Mouse (Mus musculus) ES-Bruce4 (cell line): ENCODE results near the gene L2hgdh.

Source experiments
- CTCF ChIP-seq: IDR thresholded peaks from one replicate; pipeline ENCODE4 v1.8.1; 2011; ENCODE audit warnings: low read depth, low read length
- EP300 ChIP-seq: IDR thresholded peaks from 2 replicates; pipeline ENCODE4 v1.6.1; 2011; ENCODE audit warnings: low read depth, low read length; ENCODE audit not compliant: insufficient read depth
- POLR2A ChIP-seq: IDR thresholded peaks from one replicate; pipeline ENCODE4 v1.8.1; 2011; ENCODE audit warnings: low read length; ENCODE audit not compliant: insufficient read depth

DNA sequence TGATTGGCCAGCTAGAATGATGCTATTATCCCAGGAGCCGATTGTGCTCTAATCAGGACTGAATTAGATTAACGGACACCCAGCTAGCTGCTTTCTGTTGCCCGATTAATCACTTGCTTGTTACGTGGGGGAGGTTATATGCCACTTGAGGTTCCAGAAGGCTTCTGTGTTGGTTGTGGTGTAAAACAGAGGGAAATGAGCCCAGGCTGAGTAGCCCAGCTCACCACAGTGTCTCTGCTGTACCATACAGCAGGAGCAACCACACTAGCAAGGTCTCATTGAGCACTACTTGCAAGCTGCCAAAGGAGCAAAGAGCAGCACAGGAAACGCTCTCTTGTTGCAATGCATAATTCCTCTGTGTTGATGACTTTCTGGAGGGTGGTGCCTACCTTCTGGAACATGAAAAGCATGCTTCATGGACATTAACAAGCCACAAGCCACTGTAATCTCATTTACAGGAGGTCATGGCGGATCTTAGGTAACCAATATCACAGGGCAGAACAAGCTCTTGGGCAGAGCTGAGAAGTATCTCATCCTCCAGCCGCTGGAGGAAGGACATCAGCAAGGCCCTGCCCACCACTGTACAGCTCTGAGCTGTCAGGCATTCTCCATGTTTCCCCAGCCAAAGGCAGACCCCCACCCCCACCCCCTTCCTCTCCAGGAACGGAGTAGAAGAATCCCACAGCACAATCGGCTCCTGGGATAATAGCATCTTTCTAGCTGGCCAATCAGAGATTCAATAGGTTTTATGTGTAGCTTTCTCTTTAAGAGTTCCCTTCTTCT, 43.0 kb upstream of the L2hgdh start:
- TF ChIP-seq EP300 (no peak), CTCF (no peak), POLR2A (no peak)
